Mouse (Mus musculus): ENCODE data around the gene Pgap1.

DNA sequence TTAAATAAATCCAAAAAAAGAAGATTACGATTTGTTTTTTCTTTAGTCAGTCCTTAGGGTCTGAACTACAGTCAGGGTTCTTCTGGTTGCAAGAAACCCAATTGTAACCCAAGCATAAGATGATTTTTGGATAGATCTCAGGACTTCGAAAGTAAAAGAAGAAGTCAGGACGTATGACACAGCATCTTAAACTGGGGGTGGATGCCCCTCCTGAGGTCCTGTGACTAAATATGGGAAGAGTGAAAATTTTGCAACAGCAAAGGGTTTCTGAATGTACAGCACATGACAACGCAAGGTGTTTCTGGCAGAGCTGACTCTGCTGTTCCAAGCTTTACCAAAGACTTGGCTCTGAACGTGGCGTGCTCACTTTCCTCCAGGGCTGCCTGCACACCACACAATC, 6.4 kb upstream of the Pgap1 start:
- TF ChIP-seq POLR2A (IDR thresholded peaks at IDR 0.05; ENCODE audit: insufficient read depth, low read depth, low read length) (no peak), CTCF (IDR thresholded peaks at IDR 0.05) (no peak), EP300 (IDR thresholded peaks at IDR 0.05; ENCODE audit: insufficient read depth, low read depth, low read length) (no peak)

Measured in heart, adult 2 months (tissue).